Mouse (Mus musculus): ENCODE data around the gene Cyp51.

DNA sequence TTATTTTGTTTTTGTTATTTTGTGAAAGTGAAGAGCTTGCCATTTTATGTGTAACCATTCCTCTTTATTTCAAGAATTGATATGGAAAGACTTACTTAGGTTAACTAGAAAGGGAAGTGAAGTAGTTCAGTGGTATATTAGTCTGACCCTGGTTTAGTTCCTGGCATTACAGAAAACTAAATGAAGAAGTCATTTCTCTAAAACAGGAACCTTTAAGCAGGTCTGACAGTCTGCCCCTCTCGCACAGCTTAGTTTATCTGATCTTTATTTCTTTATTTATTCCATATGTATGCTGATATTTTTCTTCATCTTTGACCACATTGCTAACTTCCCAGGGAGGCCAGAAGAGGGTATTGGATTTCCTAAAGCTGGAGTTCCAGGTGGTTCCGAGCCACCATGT lies 63.6 kb downstream of the Cyp51 start:
- TF ChIP-seq CTCF (IDR thresholded peaks at IDR 0.05; ENCODE audit: insufficient read depth, low read depth, low read length) (no peak), POLR2A (IDR thresholded peaks at IDR 0.05; ENCODE audit: insufficient read depth, low read depth, low read length) (no peak)
